Mouse (Mus musculus) kidney, adult 2 months (tissue): ENCODE measurements around the gene Chchd6.

Experiments used
- CTCF ChIP-seq: fragments of 200-500 bp; conservative IDR thresholded peaks from 2 replicates; pipeline ENCODE4 v1.5.1; 2011; ENCODE audit warnings: low read depth, mild to moderate bottlenecking, control low read depth, low read length, moderate library complexity, mixed read lengths; ENCODE audit not compliant: insufficient read depth, insufficient read length
- POLR2A ChIP-seq: fragments of 200-500 bp; IDR thresholded peaks from one replicate; pipeline ENCODE4 v1.6.1; 2011; ENCODE audit warnings: low read depth, low read length, control low read depth

DNA sequence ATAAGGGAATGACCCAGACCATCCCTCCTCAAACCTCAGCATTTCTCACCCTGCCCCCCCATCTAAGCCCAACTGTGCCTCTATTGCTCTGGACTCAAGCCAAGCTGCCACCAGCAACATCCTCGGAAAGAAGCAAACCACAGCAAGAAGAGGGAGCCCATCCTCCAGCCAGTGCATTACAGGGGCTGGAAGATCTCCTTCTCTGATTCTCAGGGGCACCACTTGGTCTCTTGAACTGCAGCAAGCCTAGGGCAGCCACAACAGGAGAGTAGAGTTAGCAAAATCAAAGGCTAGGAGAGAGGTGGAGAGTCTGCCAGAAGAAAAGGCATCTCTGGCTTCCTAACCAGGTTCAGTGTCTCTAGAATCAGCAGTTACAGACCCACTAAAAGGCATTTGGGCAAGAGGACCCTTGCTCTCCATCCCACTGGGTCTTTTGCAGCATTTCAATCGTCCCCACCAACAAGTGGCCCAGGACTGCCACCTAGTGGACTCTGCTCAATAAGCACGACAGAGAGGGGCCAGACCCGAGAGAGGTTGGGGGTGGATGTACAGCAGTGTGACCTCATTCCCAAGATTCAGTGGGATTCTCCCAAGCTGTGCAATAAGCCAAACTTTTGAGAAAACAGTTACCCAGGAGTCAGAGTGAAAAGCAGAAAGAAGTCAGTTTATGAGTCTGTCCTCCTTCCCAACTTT lies 42.3 kb downstream of the Chchd6 start:
- TF ChIP-seq CTCF (peak; percentile 95), POLR2A (no peak)
